Mouse (Mus musculus) intestine, embryonic 15.5 days (tissue): ENCODE results near the gene Ankrd44. TPM values are rescaled to one million over a fixed set of nuclear protein-coding genes. Genes with fewer than 3 reads are reported as not detected.

ENCODE experiments used
- ATAC-seq: fragments of 200-750 bp; cut with Nextera tagmentation; 2 replicates; pipeline ENCODE4 v1.8.0; 2017; ENCODE audit warnings: moderate TSS enrichment, moderate library complexity
- H3K27ac ChIP-seq: fragments of 300-500 bp; sonication (generic); 2 replicates; pipeline ENCODE4 v1.5.1; 2015; ENCODE audit warnings: mild to moderate bottlenecking, inconsistent platforms
- H3K27me3 ChIP-seq: fragments of 300-500 bp; sonication (generic); replicated peaks from 2 replicates; pipeline ENCODE4 v1.6.1; 2015; ENCODE audit warnings: inconsistent platforms
- H3K36me3 ChIP-seq: fragments of 300-500 bp; sonication (generic); 2 replicates; pipeline ENCODE4 v1.6.1; 2015; ENCODE audit warnings: inconsistent platforms
- H3K4me1 ChIP-seq: fragments of 300-500 bp; sonication (generic); replicated peaks from 2 replicates; pipeline ENCODE4 v1.6.1; 2015; ENCODE audit warnings: inconsistent platforms
- H3K4me2 ChIP-seq: fragments of 300-500 bp; sonication (generic); replicated peaks from 2 replicates; pipeline ENCODE4 v1.6.1; 2015; ENCODE audit warnings: mild to moderate bottlenecking, inconsistent platforms
- H3K4me3 ChIP-seq: fragments of 300-500 bp; sonication (generic); replicated peaks from 2 replicates; pipeline ENCODE4 v1.5.1; 2015; ENCODE audit warnings: inconsistent platforms
- H3K9ac ChIP-seq: fragments of 300-500 bp; sonication (generic); 2 replicates; pipeline ENCODE4 v1.6.1; 2015; ENCODE audit warnings: inconsistent platforms
- H3K9me3 ChIP-seq: fragments of 300-500 bp; sonication (generic); 2 replicates; pipeline ENCODE4 v1.6.1; 2016; ENCODE audit warnings: inconsistent platforms
- WGBS: fragments of 180-500 bp; shearing (Covaris S2); methylation state at CpG from one replicate; pipeline ENCODE4 v1.1.7; 2015; 5-methylcytosine and 5-hydroxymethylcytosine counted together
- polyA plus RNA-seq: library from polyadenylated mRNA; unstranded; fragments of >200 nt; fragmentation: Nextera tagmentation; extraction: Ambion mirVana; gene quantifications from 2 replicates; pipeline ENCODE4 v1.2.1, GENCODE M21; 2015

Ankrd44 gene
- polyA plus RNA-seq, 1 experiment from 2014 or later: 7.4 TPM

- no peak for ATAC-seq
- Histone ChIP-seq H3K27ac (no peak overlapping the region), H3K9me3 (no peaks in the 10 kb centered on the region), H3K27me3 (no peaks in the 10 kb centered on the region), H3K4me1 (no peaks in the 10 kb centered on the region), H3K36me3 (no peaks in the 10 kb centered on the region), H3K4me3 (no peak overlapping the region), H3K4me2 (no peak overlapping the region), H3K9ac (no peak overlapping the region)
- WGBS: 89% methylated on average over 2 of the region's 2 CpGs
Measured at GRCm38 (mm10) chr1:54596151-54596550, 330.0 kb downstream of the Ankrd44 start.

Other genes with a start within 250 kb of the Ankrd44 start
- 269 and 327 TPM in 2 replicates for gene Sf3b1, start 101.1 kb upstream of the Ankrd44 start, polyA plus RNA-seq
- gene Coq10b, start 126.4 kb upstream of the Ankrd44 start, polyA plus RNA-seq: 16.7 and 17.8 TPM in 2 replicates
- gene Hspe1, start 161.7 kb upstream of the Ankrd44 start, polyA plus RNA-seq: 753 and 881 TPM in 2 replicates
- 702 and 739 TPM in 2 replicates for gene Hspd1, start 161.9 kb upstream of the Ankrd44 start, polyA plus RNA-seq
- gene Mob4, start 204.8 kb upstream of the Ankrd44 start, polyA plus RNA-seq: 143 and 152 TPM in 2 replicates